Mouse (Mus musculus) testis, adult 2 months (tissue): ENCODE data around the gene Rasgrf2.

Experiments
- CTCF ChIP-seq: fragments of 200-500 bp; IDR thresholded peaks from 2 replicates; pipeline ENCODE4 v1.5.1; 2012; ENCODE audit warnings: low read depth, mild to moderate bottlenecking, inconsistent platforms, low read length, moderate library complexity; ENCODE audit not compliant: control insufficient read depth, insufficient read depth, insufficient replicate concordance
- POLR2A ChIP-seq: fragments of 200-500 bp; IDR thresholded peaks from 2 replicates; pipeline ENCODE4 v1.6.1; 2012; ENCODE audit warnings: low read depth, mild to moderate bottlenecking, inconsistent platforms, low read length, moderate library complexity; ENCODE audit not compliant: control insufficient read depth

DNA sequence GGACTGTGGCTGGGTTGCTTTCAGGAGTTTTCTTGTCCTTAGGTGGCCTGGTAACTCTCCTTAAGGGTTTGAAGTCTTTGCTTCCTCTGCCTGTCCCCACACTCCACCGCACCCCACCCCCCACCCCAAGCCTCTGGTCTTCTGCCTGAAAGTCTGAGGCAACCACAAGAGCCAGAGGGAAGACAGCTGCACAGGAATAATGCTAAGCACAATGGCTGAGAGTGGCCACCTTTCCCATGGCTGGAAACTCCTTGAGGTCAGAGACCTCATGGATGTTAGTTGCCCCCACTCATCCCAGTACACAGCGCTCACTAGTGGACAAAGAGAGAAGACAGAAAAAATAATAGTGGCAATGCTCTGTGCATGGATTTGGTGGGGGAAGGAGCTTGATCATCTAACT lies 213.6 kb downstream of the Rasgrf2 start:
- TF ChIP-seq CTCF, result no peak
- TF ChIP-seq POLR2A, result no peak
